Mouse (Mus musculus): ENCODE measurements at regions not wholly inside any gene's neighbourhood (a gene's known extent, or its start where the extent isn't known, plus 50 kb on each side); places are given as distances from the start of the nearest gene placed in this dataset.

- Histone ChIP-seq H3K27me3 (no peaks in the 10 kb centered on the region), H3K4me3 (no peak overlapping the region), H3K4me2 (replicated peaks) (no peak overlapping the region), H3K27ac (replicated peaks) (no peak overlapping the region), H3K4me1 (no peaks in the 10 kb centered on the region), H3K9me3 (no peaks in the 10 kb centered on the region), H3K36me3 (no peaks in the 10 kb centered on the region), H3K9ac (replicated peaks) (no peak overlapping the region)
- peak; percentile 41; the same call in 1 of the 2 replicates for ATAC-seq (ENCODE audit: low FRiP score, low read depth)
- 37% methylated on average over 2 of the region's 2 CpGs for WGBS
These were observed 363.9 kb upstream of the Slc5a7 start for GRCm38 (mm10) chr17:54662558-54663245.

- Histone ChIP-seq H3K4me1 (no peaks in the 10 kb centered on the region), H3K27ac (replicated peaks) (no peak overlapping the region), H3K9me3 (no peaks in the 10 kb centered on the region), H3K36me3 (no peaks in the 10 kb centered on the region), H3K4me2 (replicated peaks) (no peak overlapping the region), H3K27me3 (no peaks in the 10 kb centered on the region), H3K4me3 (no peak overlapping the region), H3K9ac (replicated peaks) (no peak overlapping the region)
- no peak for ATAC-seq (ENCODE audit: low FRiP score, low read depth)
These were observed 357.7 kb upstream of the Slc5a7 start for GRCm38 (mm10) chr17:54656553-54656952.
